Mouse (Mus musculus) erythroblast, embryonic 14.5 days (primary cell): ENCODE results near the gene A2ml1.

ENCODE experiments used
- GATA1 ChIP-seq: IDR thresholded peaks from 2 replicates; pipeline ENCODE4 v1.6.1; 2012; ENCODE audit warnings: low read length, inconsistent platforms, mixed read lengths
- TAL1 ChIP-seq: IDR thresholded peaks from 3 replicates; pipeline ENCODE4 v1.6.1; 2012; ENCODE audit warnings: low read length, inconsistent platforms, mixed read lengths

GRCm38 (mm10) chr6:128554049-128554448 is 27.4 kb downstream of the A2ml1 start:
- TF ChIP-seq GATA1 (no peak), TAL1 (no peak)
